Mouse (Mus musculus): ENCODE results near the gene Vps45. TPM values are rescaled to one million over a fixed set of nuclear protein-coding genes. Genes with fewer than 3 reads are reported as not detected.
"Not testable (repeated sequence)": the region's sequence is repeated elsewhere in the genome, so short reads cannot be mapped to it uniquely, and the experiment has no call there.

Vps45 gene
- polyA plus RNA-seq, 1 experiment from 2014 or later = 46.4 TPM

GRCm38 (mm10) chr3:95959082-95959481 lies 99.2 kb downstream of the Vps45 start:
- ATAC-seq (ENCODE audit: low FRiP score, low TSS enrichment) (no peak), DNase-seq (no peak)
- no peak overlapping the region for H3K27ac ChIP-seq (replicated peaks; ENCODE audit: low read depth, low read length)
- no peak overlapping the region for H3K4me3 ChIP-seq (replicated peaks; ENCODE audit: low read depth, low read length)
- no peaks in the 10 kb centered on the region for H3K27me3 ChIP-seq (ENCODE audit: control insufficient read depth, insufficient read depth, low read length)
- H3K4me1 ChIP-seq (ENCODE audit: control insufficient read depth, insufficient read depth, low read length) = no peaks in the 10 kb centered on the region
- no peaks in the 10 kb centered on the region for H3K36me3 ChIP-seq (ENCODE audit: control insufficient read depth, insufficient read depth, low read length)
- WGBS = 81% methylated on average over 5 of the region's 5 CpGs
- H3K9ac ChIP-seq (replicated peaks; ENCODE audit: low read length) = no peak overlapping the region
- no peak overlapping the region for H3K4me2 ChIP-seq (ENCODE audit: low read length)
- H3K9me3 ChIP-seq (ENCODE audit: control insufficient read depth, low read length) = no peaks in the 10 kb centered on the region

- H3K9ac ChIP-seq (replicated peaks; ENCODE audit: low read length) = no peak overlapping the region
- no peaks in the 10 kb centered on the region for H3K27me3 ChIP-seq (ENCODE audit: control insufficient read depth, insufficient read depth, low read length)
- peak; percentile 55 for DNase-seq
- no peak overlapping the region for H3K4me3 ChIP-seq (replicated peaks; ENCODE audit: low read depth, low read length)
- ATAC-seq (ENCODE audit: low FRiP score, low TSS enrichment) = no peak
- H3K4me2 ChIP-seq (ENCODE audit: low read length) = no peak overlapping the region
- WGBS = 68% methylated on average over 8 of the region's 8 CpGs
- no peaks in the 10 kb centered on the region for H3K9me3 ChIP-seq (ENCODE audit: control insufficient read depth, low read length)
- no peak overlapping the region for H3K27ac ChIP-seq (replicated peaks; ENCODE audit: low read depth, low read length)
- no peaks in the 10 kb centered on the region for H3K36me3 ChIP-seq (ENCODE audit: control insufficient read depth, insufficient read depth, low read length)
- 0 out of 2 replicates have a peak, but pooled peaks cover 3% of the 10 kb centered on the region for H3K4me1 ChIP-seq (ENCODE audit: control insufficient read depth, insufficient read depth, low read length)
These were observed 100.7 kb downstream of the Vps45 start for GRCm38 (mm10) chr3:95957359-95958148.

GRCm38 (mm10) chr3:95955318-95955717 lies 102.9 kb downstream of the Vps45 start:
- DNase-seq (no peak), ATAC-seq (ENCODE audit: low FRiP score, low TSS enrichment) (no peak)
- no peaks in the 10 kb centered on the region for H3K27me3 ChIP-seq (ENCODE audit: control insufficient read depth, insufficient read depth, low read length)
- H3K4me3 ChIP-seq (replicated peaks; ENCODE audit: low read depth, low read length) = no peak overlapping the region
- no peak overlapping the region for H3K27ac ChIP-seq (replicated peaks; ENCODE audit: low read depth, low read length)
- peaks cover 3% of the 10 kb centered on the region; the same call in 1 of the 2 replicates for H3K4me1 ChIP-seq (ENCODE audit: control insufficient read depth, insufficient read depth, low read length)
- 93% methylated on average over 5 of the region's 5 CpGs for WGBS
- H3K9me3 ChIP-seq (ENCODE audit: control insufficient read depth, low read length) = no peaks in the 10 kb centered on the region
- no peak overlapping the region for H3K4me2 ChIP-seq (ENCODE audit: low read length)
- H3K36me3 ChIP-seq (ENCODE audit: control insufficient read depth, insufficient read depth, low read length) = no peaks in the 10 kb centered on the region
- H3K9ac ChIP-seq (replicated peaks; ENCODE audit: low read length) = no peak overlapping the region

DNA sequence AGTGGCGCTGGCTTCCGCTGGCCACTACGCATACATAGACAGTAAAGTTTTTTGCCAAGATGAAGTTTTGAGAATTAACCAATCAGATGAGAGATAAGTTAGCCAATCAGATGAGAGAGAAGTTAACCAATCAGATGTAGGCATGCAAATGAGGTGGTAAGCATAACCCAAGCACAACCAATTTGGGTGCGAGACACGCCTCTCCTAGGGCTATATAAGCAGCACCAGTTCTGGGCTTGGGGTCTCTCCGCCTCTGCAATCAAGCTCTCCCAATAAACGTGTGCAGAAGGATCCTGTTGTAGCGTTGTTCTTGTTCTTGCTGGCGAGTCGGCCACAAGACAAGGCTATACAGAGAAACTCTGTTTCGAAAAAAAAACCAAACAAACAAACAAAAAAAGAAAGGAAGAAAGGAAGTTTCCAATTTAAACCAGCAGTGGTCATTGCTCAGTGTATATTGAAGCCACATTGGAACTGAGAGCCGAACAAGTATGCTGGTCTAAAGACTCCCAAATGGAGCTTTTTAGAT lies 103.6 kb downstream of the Vps45 start:
- not testable (repeated sequence) for H3K4me3 ChIP-seq (replicated peaks; ENCODE audit: low read depth, low read length); H3K4me1 ChIP-seq (ENCODE audit: control insufficient read depth, insufficient read depth, low read length); H3K27me3 ChIP-seq (ENCODE audit: control insufficient read depth, insufficient read depth, low read length); H3K4me2 ChIP-seq (ENCODE audit: low read length); H3K9me3 ChIP-seq (ENCODE audit: control insufficient read depth, low read length); DNase-seq; ATAC-seq (ENCODE audit: low FRiP score, low TSS enrichment); H3K9ac ChIP-seq (replicated peaks; ENCODE audit: low read length); H3K36me3 ChIP-seq (ENCODE audit: control insufficient read depth, insufficient read depth, low read length); H3K27ac ChIP-seq (replicated peaks; ENCODE audit: low read depth, low read length)
- 92% methylated on average over 12 of the region's 12 CpGs for WGBS

GRCm38 (mm10) chr3:95953522-95953921 lies 104.7 kb downstream of the Vps45 start:
- peak overlapping the region; percentile 74 for H3K27ac ChIP-seq (replicated peaks; ENCODE audit: low read depth, low read length)
- DNase-seq = no peak

DNA sequence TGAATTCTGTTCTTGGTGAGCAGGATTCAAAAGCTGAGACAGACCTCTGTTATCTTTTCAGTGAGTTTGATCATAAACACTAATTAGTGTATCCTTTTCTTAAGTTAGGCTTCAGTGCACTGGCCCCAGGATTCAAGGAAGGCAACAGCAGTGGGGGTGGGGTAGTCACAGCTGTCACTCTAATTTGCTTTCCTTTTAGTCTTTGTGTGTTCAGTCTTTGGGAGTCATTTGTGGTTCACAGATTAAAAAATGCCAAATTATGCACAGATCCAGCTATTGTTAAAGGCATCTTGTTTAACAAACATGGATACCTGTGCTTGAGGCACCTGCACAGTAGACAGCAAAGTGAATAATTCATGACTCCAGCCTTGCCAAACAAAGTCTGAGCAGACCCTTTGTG lies 105.2 kb downstream of the Vps45 start:
- Histone ChIP-seq H3K36me3 (ENCODE audit: control insufficient read depth, insufficient read depth, low read length) (no peaks in the 10 kb centered on the region), H3K9me3 (ENCODE audit: control insufficient read depth, low read length) (no peaks in the 10 kb centered on the region), H3K27ac (replicated peaks; ENCODE audit: low read depth, low read length) (peak overlapping the region; percentile 74), H3K27me3 (ENCODE audit: control insufficient read depth, insufficient read depth, low read length) (no peaks in the 10 kb centered on the region), H3K4me1 (ENCODE audit: control insufficient read depth, insufficient read depth, low read length) (peaks cover 3% of the 10 kb centered on the region; the same call in 1 of the 2 replicates), H3K9ac (replicated peaks; ENCODE audit: low read length) (no peak overlapping the region), H3K4me3 (replicated peaks; ENCODE audit: low read depth, low read length) (no peak overlapping the region), H3K4me2 (ENCODE audit: low read length) (no peak overlapping the region)
- DNase-seq = peak; percentile 54
- no peak for ATAC-seq (ENCODE audit: low FRiP score, low TSS enrichment)

More at GRCm38 (mm10) chr3:95953522-95953921, 104.7 kb downstream of the Vps45 start:
- Histone ChIP-seq H3K9ac (replicated peaks; ENCODE audit: low read length) (no peak overlapping the region), H3K4me3 (replicated peaks; ENCODE audit: low read depth, low read length) (no peak overlapping the region), H3K9me3 (ENCODE audit: control insufficient read depth, low read length) (no peaks in the 10 kb centered on the region), H3K36me3 (ENCODE audit: control insufficient read depth, insufficient read depth, low read length) (no peaks in the 10 kb centered on the region), H3K4me2 (ENCODE audit: low read length) (no peak overlapping the region), H3K4me1 (ENCODE audit: control insufficient read depth, insufficient read depth, low read length) (peaks cover 3% of the 10 kb centered on the region; the same call in 1 of the 2 replicates), H3K27me3 (ENCODE audit: control insufficient read depth, insufficient read depth, low read length) (no peaks in the 10 kb centered on the region)
- 47% methylated on average over 3 of the region's 3 CpGs for WGBS
- ATAC-seq (ENCODE audit: low FRiP score, low TSS enrichment) = no peak

DNA sequence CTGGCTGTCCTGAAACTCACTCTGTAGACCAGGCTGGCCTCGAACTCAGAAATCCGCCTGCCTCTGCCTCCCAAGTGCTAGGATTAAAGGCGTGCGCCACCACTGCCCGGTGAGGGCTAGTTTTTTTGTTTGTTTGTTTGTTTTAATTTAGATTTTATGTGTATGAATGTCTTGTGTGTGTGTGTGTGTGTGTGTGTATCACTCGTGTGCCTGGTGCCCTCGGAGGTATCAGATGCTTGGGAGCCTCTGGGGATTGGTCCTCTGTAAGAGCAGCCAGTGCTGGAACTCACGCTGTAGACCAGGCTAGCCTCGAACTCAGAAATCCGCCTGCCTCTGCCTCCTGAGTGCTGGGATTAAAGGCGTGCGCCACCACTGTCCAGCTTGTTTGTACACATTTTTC lies 106.7 kb downstream of the Vps45 start:
- 70% methylated on average over 12 of the region's 12 CpGs for WGBS
- ATAC-seq (ENCODE audit: low FRiP score, low TSS enrichment) = peak; percentile 12; the same call in 1 of the 2 replicates
- peak overlapping the region; percentile 53 for H3K4me3 ChIP-seq (replicated peaks; ENCODE audit: low read depth, low read length)

GRCm38 (mm10) chr3:95950763-95951551 lies 107.3 kb downstream of the Vps45 start:
- Histone ChIP-seq H3K4me1 (ENCODE audit: control insufficient read depth, insufficient read depth, low read length) (peaks cover 3% of the 10 kb centered on the region; the same call in 1 of the 2 replicates), H3K9ac (replicated peaks; ENCODE audit: low read length) (peak overlapping the region; percentile 77), H3K27ac (replicated peaks; ENCODE audit: low read depth, low read length) (peak overlapping the region; percentile 100), H3K4me2 (ENCODE audit: low read length) (peak overlapping the region; percentile 64), H3K27me3 (ENCODE audit: control insufficient read depth, insufficient read depth, low read length) (no peaks in the 10 kb centered on the region), H3K4me3 (replicated peaks; ENCODE audit: low read depth, low read length) (peak overlapping the region; percentile 53), H3K9me3 (ENCODE audit: control insufficient read depth, low read length) (no peaks in the 10 kb centered on the region), H3K36me3 (ENCODE audit: control insufficient read depth, insufficient read depth, low read length) (peaks cover 7% of the 10 kb centered on the region)
- peak; percentile 97 for DNase-seq
- 2% methylated on average over 49 of the region's 49 CpGs for WGBS
- peak; percentile 94 for ATAC-seq (ENCODE audit: low FRiP score, low TSS enrichment)

More for the DNA sequence above, 106.7 kb downstream of the Vps45 start:
- H3K36me3 ChIP-seq (ENCODE audit: control insufficient read depth, insufficient read depth, low read length); DNase-seq; H3K9me3 ChIP-seq (ENCODE audit: control insufficient read depth, low read length); H3K27me3 ChIP-seq (ENCODE audit: control insufficient read depth, insufficient read depth, low read length); H3K4me1 ChIP-seq (ENCODE audit: control insufficient read depth, insufficient read depth, low read length): not testable (repeated sequence)
- H3K4me2 ChIP-seq (ENCODE audit: low read length) = peak overlapping the region; percentile 64
- peak overlapping the region; percentile 100 for H3K27ac ChIP-seq (replicated peaks; ENCODE audit: low read depth, low read length)
- peak overlapping the region; percentile 77 for H3K9ac ChIP-seq (replicated peaks; ENCODE audit: low read length)
